In genomic region chr3:58414234-58414938, GRCm38 (mm10) we compare ENCODE assay signal across 8 mouse cellular contexts. TPM values are rescaled to one million over a fixed set of nuclear protein-coding genes. Genes with fewer than 3 reads are reported as not detected.
DNase-seq lines count a peak whose midpoint lies in the region; ATAC-seq lines count a peak whose summit lies in the region.

Gene Tsc22d2, plus strand, starts transcription at chr3:58414715.

- no peaks in the 10 kb centered on the region for H3K36me3 ChIP-seq in intestine, embryonic 14.5 days (ENCODE audit: control insufficient read depth, insufficient read depth, low read length)

- H3K4me2 ChIP-seq in intestine, embryonic 14.5 days (ENCODE audit: low read length) = peak within 1 kb of the TSS; percentile 96

- H3K27ac ChIP-seq in intestine, embryonic 14.5 days (ENCODE audit: low read depth) = peak within 1 kb of the TSS; percentile 99

- no peaks in the 10 kb centered on the region for H3K9me3 ChIP-seq in intestine, embryonic 14.5 days (ENCODE audit: control insufficient read depth, low read length)

- H3K4me1 ChIP-seq in intestine, embryonic 14.5 days (replicated peaks; ENCODE audit: control insufficient read depth, insufficient read depth, low read length) = no peaks in the 10 kb centered on the region

- H3K27me3 ChIP-seq in intestine, embryonic 14.5 days (replicated peaks; ENCODE audit: control insufficient read depth, insufficient read depth, low read length) = no peaks in the 10 kb centered on the region

- intact Hi-C loops in left cerebral cortex, postnatal 14 days (cut with DNase I) = loop anchor here (2.0 kb wide), 1 partner anchor 252 kb away; no protein-coding TSS in a partner anchor

- H3K9ac ChIP-seq in intestine, embryonic 14.5 days (ENCODE audit: low read length) = peak within 1 kb of the TSS; percentile 93

- ATAC-seq in intestine, embryonic 14.5 days (replicated peaks; ENCODE audit: low FRiP score, low TSS enrichment, low read depth) = peak; percentile 79
- peak; percentile 38 for ATAC-seq in megakaryocyte-erythroid progenitor cell, adult 5-6 weeks (replicated peaks; ENCODE audit: low FRiP score, low TSS enrichment, poor library complexity, severe bottlenecking)

- 1% methylated on average over 52 of the region's 52 CpGs for WGBS in intestine, embryonic 14.5 days

- H3K4me3 ChIP-seq in intestine, embryonic 14.5 days (ENCODE audit: low read depth, low read length) = peak within 1 kb of the TSS; percentile 95

- DNase-seq in adrenal gland, adult 2 months = peak; percentile 98
- DNase-seq in embryo, embryonic 11 days = peak; percentile 96
- peak; percentile 96 for DNase-seq in gastrocnemius, postnatal 25 days
- peak; percentile 99 for DNase-seq in intestine, embryonic 14.5 days (ENCODE audit: low spot score)
- peak; percentile 96 to 98 for DNase-seq in left cerebral cortex, postnatal 14 days (ENCODE audit: low spot score in 2 of 2)
- DNase-seq in right cerebral cortex, postnatal 14 days = peak; percentile 99
- DNase-seq in urinary bladder, postnatal 25 days (ENCODE audit: low spot score) = peak; percentile 100

RNA-seq across cellular contexts. Expression of gene Tsc22d2, which starts in this region (rescaled TPM):
- 10 to 100 TPM; 31.0 to 39.8 TPM for total RNA-seq in adrenal gland, adult 2 months (2021)
- 44.8 and 49.5 TPM in 2 replicates for polyA plus RNA-seq in adrenal gland, adult 2 months (2012; rRNA removed)
- total RNA-seq in gastrocnemius, postnatal 25 days (2021) = 10 to 100 TPM; 19.6 to 20.5 TPM
- 15.0 TPM in 2 replicates for polyA plus RNA-seq in intestine, embryonic 14.5 days (2014; fragmentation: Nextera tagmentation; extraction: Ambion mirVana)
- total RNA-seq in left cerebral cortex, postnatal 14 days (2021) = 10 to 100 TPM; 34.7 to 35.6 TPM
- 12.9 and 21.5 TPM in 2 replicates for total RNA-seq in megakaryocyte-erythroid progenitor cell, adult 5-6 weeks (2014; fragmentation: Nextera tagmentation)
- total RNA-seq in megakaryocyte-erythroid progenitor cell, adult 5-6 weeks (2017) = 17.5 and 25.4 TPM in 2 replicates

Comparison
In these comparisons a context has a peak if more than half of its experiments do, and no peak if none do; other contexts are left out.
1. Peak in every context shown above with its lines: DNase-seq, ATAC-seq, H3K4me3 ChIP-seq and H3K27ac ChIP-seq.